In genomic region chr6:42692154-42692516, GRCm38 (mm10) we compare ENCODE assay signal across 8 mouse cellular contexts. TPM values are rescaled to one million over a fixed set of nuclear protein-coding genes. Genes with fewer than 3 reads are reported as not detected.
DNase-seq lines count a peak whose midpoint lies in the region; ATAC-seq and TF ChIP-seq lines count a peak whose summit lies in the region.

No protein-coding gene starts in this region.

- peak; percentile 79 for DNase-seq in MN1 (ENCODE audit: low spot score)
- peak; percentile 82 for DNase-seq in cerebellum, adult 8-10 months
- DNase-seq in heart, postnatal 4 days: peak; percentile 88
- DNase-seq in layer of hippocampus, adult 8-10 months (ENCODE audit: low spot score in 2 of 2): peak; percentile 65 to 77
- DNase-seq in lung, adult 18-20 months: peak; percentile 87 to 91
- DNase-seq in yolk sac, embryonic 10.5 days (ENCODE audit: low spot score): peak; percentile 73

- peaks cover 8% of the 10 kb centered on the region for H3K4me1 ChIP-seq in olfactory bulb, adult 2 months (ENCODE audit: control insufficient read depth, insufficient read depth, low read length)

- no peak for TF ChIP-seq CTCF in olfactory bulb, adult 2 months (IDR thresholded peaks at IDR 0.05; ENCODE audit: insufficient read depth, low read depth, low read length)

- peak; percentile 80 for ATAC-seq in frontal cortex, adult (ENCODE audit: low TSS enrichment)

- TF ChIP-seq POLR2A in olfactory bulb, adult 2 months (IDR thresholded peaks at IDR 0.05; ENCODE audit: insufficient read depth, low read depth, low read length): no peak

- H3K4me3 ChIP-seq in olfactory bulb, adult 2 months (ENCODE audit: insufficient read depth, low read depth, low read length): peak overlapping the region; percentile 93

- H3K27ac ChIP-seq in olfactory bulb, adult 2 months (ENCODE audit: insufficient read depth, low read depth, low read length): peak overlapping the region; percentile 92

- WGBS in olfactory bulb, adult 2 months: 2% methylated on average over 10 of the region's 10 CpGs

RNA-seq across cellular contexts. Expression of gene Tcaf1, which starts 17.8 kb away (rescaled TPM):
- total RNA-seq in heart, postnatal 4 days (2021): 10 to 100 TPM; 36.6 to 38.4 TPM
- 100 to 1,000 TPM; 192 to 236 (median 213) TPM for total RNA-seq in layer of hippocampus, adult 8-10 months (2022)
- polyA plus RNA-seq in olfactory bulb, adult 2 months (2012; ENCODE audit: insufficient read depth, insufficient read length, low replicate concordance, missing spikeins): 57.7 and 87.1 TPM in 2 replicates

RNA-seq across cellular contexts. Expression of gene Olfr453, which starts 47.0 kb away (rescaled TPM):
- not detected for total RNA-seq in heart, postnatal 4 days (2021)
- total RNA-seq in layer of hippocampus, adult 8-10 months (2022): not detected
- not detected in 2 replicates for polyA plus RNA-seq in olfactory bulb, adult 2 months (2012; ENCODE audit: insufficient read depth, insufficient read length, low replicate concordance, missing spikeins)

RNA-seq across cellular contexts. Expression of gene Tcaf2, which starts 47.1 kb away (rescaled TPM):
- total RNA-seq in heart, postnatal 4 days (2021): 1 to 10 TPM; 4.2 to 5.3 TPM
- total RNA-seq in layer of hippocampus, adult 8-10 months (2022): 1 to 10 TPM in 1 of 4 experiments, under 1 TPM in 3; 0.74 to 1.1 (median 0.89) TPM
- polyA plus RNA-seq in olfactory bulb, adult 2 months (2012; ENCODE audit: insufficient read depth, insufficient read length, low replicate concordance, missing spikeins): not detected in 2 replicates

Comparison
In these comparisons a context has a peak if more than half of its experiments do, and no peak if none do; other contexts are left out.
1. Peak in every context shown above with its lines: DNase-seq, ATAC-seq, H3K4me3 ChIP-seq and H3K27ac ChIP-seq.
2. RNA of gene Tcaf1, which starts 17.8 kb away (total RNA-seq): 192 to 236 TPM in layer of hippocampus, adult 8-10 months; 36.6 to 38.4 TPM in heart, postnatal 4 days; every median in the first group is over 4 times any median in the second.